Mouse (Mus musculus): ENCODE results near the gene Aqp1. TPM values are rescaled to one million over a fixed set of nuclear protein-coding genes. Genes with fewer than 3 reads are reported as not detected.

Aqp1 gene
- polyA plus RNA-seq, 1 experiment: 0.60 TPM

DNA sequence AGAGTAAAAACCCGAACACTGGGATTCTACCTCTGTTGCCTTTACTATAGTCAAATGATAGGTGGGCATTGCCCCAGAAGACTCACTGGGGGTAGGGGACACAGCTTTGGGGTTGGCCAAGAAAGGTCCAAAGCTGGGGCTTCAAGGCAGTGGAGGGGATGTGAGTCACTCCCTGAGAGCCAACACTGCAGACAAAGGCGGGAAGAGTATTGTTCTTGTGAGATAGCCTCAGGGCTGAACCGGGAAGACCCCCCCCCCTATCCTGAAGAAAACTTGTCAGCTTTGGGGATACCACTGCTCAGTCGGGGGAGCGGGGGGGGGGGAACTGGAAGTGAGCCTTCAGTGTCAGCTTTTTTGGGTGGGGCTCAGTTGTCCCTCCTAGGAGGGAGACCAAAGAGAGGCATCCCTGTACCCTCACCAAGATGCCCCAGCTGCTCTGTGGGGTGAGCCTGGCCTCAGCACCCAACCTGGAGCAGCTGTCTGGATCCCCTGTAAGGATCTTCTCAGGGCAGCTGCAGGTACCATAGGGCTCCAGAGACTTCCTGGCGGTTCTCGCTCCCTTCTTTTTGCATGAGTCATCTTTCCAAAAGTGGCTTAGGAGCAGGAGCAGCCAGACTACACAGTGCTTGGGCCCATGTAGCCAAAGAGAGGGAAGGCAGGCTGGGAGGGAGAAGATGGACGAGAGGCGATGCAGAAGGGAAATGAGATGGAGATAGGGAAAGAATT is 8.2 kb downstream of the Aqp1 start:
- H3K4me1 ChIP-seq (ENCODE audit: control insufficient read depth, insufficient read depth, low read length): no peaks in the 10 kb centered on the region
- H3K27ac ChIP-seq (ENCODE audit: insufficient read depth, low read length): no peak overlapping the region
- H3K36me3 ChIP-seq (ENCODE audit: control insufficient read depth, insufficient read depth, low read length, poor library complexity, severe bottlenecking): no peaks in the 10 kb centered on the region
- TF ChIP-seq CTCF (IDR thresholded peaks at IDR 0.05; ENCODE audit: low read depth, low read length) (no peak), EP300 (IDR thresholded peaks at IDR 0.05; ENCODE audit: insufficient read depth, low read depth, low read length) (no peak), POLR2A (IDR thresholded peaks at IDR 0.05; ENCODE audit: insufficient read depth, low read length) (no peak)
- H3K9me3 ChIP-seq (replicated peaks; ENCODE audit: control insufficient read depth, insufficient read depth, low read length, poor library complexity, severe bottlenecking): no peaks in the 10 kb centered on the region
- no peak overlapping the region for H3K4me3 ChIP-seq (ENCODE audit: low read depth, low read length)
- no peaks in the 10 kb centered on the region for H3K27me3 ChIP-seq (ENCODE audit: control insufficient read depth, insufficient read depth, low read length, poor library complexity, severe bottlenecking)
- H3K9ac ChIP-seq (ENCODE audit: low read depth, poor library complexity, severe bottlenecking): no peak overlapping the region

DNA sequence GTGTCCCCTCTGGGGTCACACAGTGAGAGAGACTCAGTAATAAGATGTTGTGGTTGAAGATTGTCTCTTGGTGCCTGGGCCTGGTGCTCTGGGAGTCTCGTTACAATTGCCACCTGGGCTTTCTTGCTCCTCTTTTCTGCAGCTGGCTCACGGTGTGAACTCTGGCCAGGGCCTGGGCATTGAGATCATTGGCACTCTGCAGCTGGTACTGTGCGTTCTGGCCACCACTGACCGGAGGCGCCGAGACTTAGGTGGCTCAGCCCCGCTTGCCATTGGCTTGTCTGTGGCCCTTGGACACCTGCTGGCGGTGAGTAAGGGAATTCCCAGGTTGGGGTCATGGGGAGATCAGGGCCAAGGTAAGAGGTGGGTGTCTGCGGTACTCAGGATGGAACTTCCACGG is 9.0 kb downstream of the Aqp1 start:
- no peaks in the 10 kb centered on the region for H3K27me3 ChIP-seq (ENCODE audit: control insufficient read depth, insufficient read depth, low read length, poor library complexity, severe bottlenecking)
- H3K9ac ChIP-seq (ENCODE audit: low read depth, poor library complexity, severe bottlenecking): no peak overlapping the region
- H3K36me3 ChIP-seq (ENCODE audit: control insufficient read depth, insufficient read depth, low read length, poor library complexity, severe bottlenecking): no peaks in the 10 kb centered on the region
- H3K4me3 ChIP-seq (ENCODE audit: low read depth, low read length): no peak overlapping the region
- TF ChIP-seq CTCF (IDR thresholded peaks at IDR 0.05; ENCODE audit: low read depth, low read length) (no peak), EP300 (IDR thresholded peaks at IDR 0.05; ENCODE audit: insufficient read depth, low read depth, low read length) (no peak), POLR2A (IDR thresholded peaks at IDR 0.05; ENCODE audit: insufficient read depth, low read length) (no peak)
- H3K9me3 ChIP-seq (replicated peaks; ENCODE audit: control insufficient read depth, insufficient read depth, low read length, poor library complexity, severe bottlenecking): no peaks in the 10 kb centered on the region
- H3K27ac ChIP-seq (ENCODE audit: insufficient read depth, low read length): no peak overlapping the region
- H3K4me1 ChIP-seq (ENCODE audit: control insufficient read depth, insufficient read depth, low read length): no peaks in the 10 kb centered on the region

DNA sequence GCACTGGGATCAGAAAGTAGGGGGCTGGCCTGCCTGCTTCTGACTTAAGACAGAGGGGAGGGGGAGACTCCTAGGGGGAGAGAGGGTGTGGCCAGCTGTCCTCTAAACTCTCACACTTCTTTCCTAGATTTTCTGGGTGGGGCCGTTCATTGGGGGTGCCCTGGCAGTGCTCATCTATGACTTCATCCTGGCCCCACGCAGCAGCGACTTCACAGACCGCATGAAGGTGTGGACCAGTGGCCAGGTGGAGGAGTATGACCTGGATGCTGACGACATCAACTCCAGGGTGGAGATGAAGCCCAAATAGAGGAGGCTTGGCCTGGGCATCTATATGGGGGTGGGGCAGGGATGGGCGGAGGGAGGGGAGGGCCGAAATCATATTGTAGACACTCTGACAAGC is 10.3 kb downstream of the Aqp1 start:
- Histone ChIP-seq H3K36me3 (ENCODE audit: control insufficient read depth, insufficient read depth, low read length, poor library complexity, severe bottlenecking) (no peaks in the 10 kb centered on the region), H3K27me3 (ENCODE audit: control insufficient read depth, insufficient read depth, low read length, poor library complexity, severe bottlenecking) (no peaks in the 10 kb centered on the region), H3K4me1 (ENCODE audit: control insufficient read depth, insufficient read depth, low read length) (no peaks in the 10 kb centered on the region), H3K9ac (ENCODE audit: low read depth, poor library complexity, severe bottlenecking) (no peak overlapping the region), H3K4me3 (ENCODE audit: low read depth, low read length) (no peak overlapping the region), H3K9me3 (replicated peaks; ENCODE audit: control insufficient read depth, insufficient read depth, low read length, poor library complexity, severe bottlenecking) (no peaks in the 10 kb centered on the region), H3K27ac (ENCODE audit: insufficient read depth, low read length) (no peak overlapping the region)
- TF ChIP-seq POLR2A (IDR thresholded peaks at IDR 0.05; ENCODE audit: insufficient read depth, low read length) (no peak), EP300 (IDR thresholded peaks at IDR 0.05; ENCODE audit: insufficient read depth, low read depth, low read length) (no peak), CTCF (IDR thresholded peaks at IDR 0.05; ENCODE audit: low read depth, low read length) (no peak)

DNA sequence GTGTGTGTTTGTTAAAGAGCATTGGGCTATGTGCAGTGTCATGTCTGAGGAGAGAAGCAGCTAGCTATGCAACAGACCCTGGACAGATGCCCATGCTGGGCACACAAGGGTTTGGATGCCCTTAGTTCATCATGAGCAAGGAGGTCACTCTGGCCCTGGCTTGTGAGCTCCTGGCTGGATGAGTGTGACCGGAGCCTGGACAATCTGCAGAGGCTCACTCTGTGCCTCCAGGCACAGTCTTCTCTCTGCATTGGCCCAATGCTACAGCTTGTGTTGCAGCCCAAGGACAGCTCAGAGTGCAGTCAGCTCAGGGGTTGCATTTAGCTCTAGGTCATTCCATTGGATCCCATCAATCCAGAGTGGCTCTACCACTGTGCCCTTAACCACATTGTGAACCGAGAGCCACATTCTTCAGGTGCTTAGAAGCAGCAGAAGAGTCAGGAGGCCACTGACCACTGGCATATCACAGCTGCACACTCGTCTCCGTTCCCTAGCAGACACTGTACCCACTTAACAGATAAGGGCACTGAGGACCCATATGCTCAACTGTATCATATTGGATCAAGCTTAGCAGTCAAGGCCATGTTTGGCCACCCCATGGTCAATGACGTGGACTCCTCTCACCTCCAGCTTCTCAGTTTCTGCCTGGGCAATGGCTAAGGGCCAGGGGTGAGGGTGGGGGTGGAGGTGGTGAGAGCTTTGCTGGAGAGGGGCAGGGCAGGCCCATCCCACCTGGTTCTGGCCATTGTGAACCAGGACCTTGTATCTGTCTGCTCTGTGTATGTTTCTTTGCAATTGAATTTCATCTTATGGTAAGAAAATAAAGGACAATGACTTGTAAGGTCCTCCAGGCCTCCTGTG is 11.7 kb downstream of the Aqp1 start:
- Histone ChIP-seq H3K27ac (ENCODE audit: insufficient read depth, low read length) (no peak overlapping the region), H3K9me3 (replicated peaks; ENCODE audit: control insufficient read depth, insufficient read depth, low read length, poor library complexity, severe bottlenecking) (no peaks in the 10 kb centered on the region), H3K9ac (ENCODE audit: low read depth, poor library complexity, severe bottlenecking) (no peak overlapping the region), H3K27me3 (ENCODE audit: control insufficient read depth, insufficient read depth, low read length, poor library complexity, severe bottlenecking) (no peaks in the 10 kb centered on the region), H3K4me1 (ENCODE audit: control insufficient read depth, insufficient read depth, low read length) (no peaks in the 10 kb centered on the region), H3K4me3 (ENCODE audit: low read depth, low read length) (no peak overlapping the region), H3K36me3 (ENCODE audit: control insufficient read depth, insufficient read depth, low read length, poor library complexity, severe bottlenecking) (no peaks in the 10 kb centered on the region)
- TF ChIP-seq CTCF (IDR thresholded peaks at IDR 0.05; ENCODE audit: low read depth, low read length): no peak
- no peak for TF ChIP-seq EP300 (IDR thresholded peaks at IDR 0.05; ENCODE audit: insufficient read depth, low read depth, low read length)
- no peak for TF ChIP-seq POLR2A (IDR thresholded peaks at IDR 0.05; ENCODE audit: insufficient read depth, low read length)

DNA sequence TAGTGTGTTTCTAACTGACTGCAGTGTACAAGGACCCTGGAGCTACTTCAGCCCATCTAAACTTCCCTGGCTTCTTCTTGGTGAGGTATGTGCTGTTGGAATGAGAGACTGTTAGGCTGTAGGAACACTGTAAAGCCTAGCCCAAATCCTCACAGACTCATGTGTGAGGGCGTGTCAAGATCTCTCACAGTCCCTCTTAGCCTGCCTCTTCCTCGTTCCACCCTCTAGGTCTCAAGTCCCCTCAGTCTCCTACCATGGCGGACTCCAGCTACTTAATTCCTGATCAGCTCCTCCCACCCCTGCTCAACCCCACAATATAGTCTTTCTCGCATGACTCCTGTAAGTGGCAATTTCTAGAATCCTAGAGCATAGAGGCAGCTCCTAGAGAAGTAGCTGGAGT is 13.0 kb downstream of the Aqp1 start:
- Histone ChIP-seq H3K27ac (ENCODE audit: insufficient read depth, low read length) (no peak overlapping the region), H3K36me3 (ENCODE audit: control insufficient read depth, insufficient read depth, low read length, poor library complexity, severe bottlenecking) (no peaks in the 10 kb centered on the region), H3K9me3 (replicated peaks; ENCODE audit: control insufficient read depth, insufficient read depth, low read length, poor library complexity, severe bottlenecking) (no peaks in the 10 kb centered on the region), H3K4me1 (ENCODE audit: control insufficient read depth, insufficient read depth, low read length) (no peaks in the 10 kb centered on the region), H3K9ac (ENCODE audit: low read depth, poor library complexity, severe bottlenecking) (no peak overlapping the region), H3K4me3 (ENCODE audit: low read depth, low read length) (no peak overlapping the region), H3K27me3 (ENCODE audit: control insufficient read depth, insufficient read depth, low read length, poor library complexity, severe bottlenecking) (no peaks in the 10 kb centered on the region)
- TF ChIP-seq CTCF (IDR thresholded peaks at IDR 0.05; ENCODE audit: low read depth, low read length): no peak
- TF ChIP-seq EP300 (IDR thresholded peaks at IDR 0.05; ENCODE audit: insufficient read depth, low read depth, low read length): no peak
- TF ChIP-seq POLR2A (IDR thresholded peaks at IDR 0.05; ENCODE audit: insufficient read depth, low read length): no peak

All from ES-Bruce4 (cell line).